Mouse (Mus musculus): ENCODE results near the gene E130308A19Rik. TPM values are rescaled to one million over a fixed set of nuclear protein-coding genes. Genes with fewer than 3 reads are reported as not detected.

E130308A19Rik gene
- polyA plus RNA-seq, 1 experiment from 2014 or later, result 13.0 TPM

GRCm38 (mm10) chr4:59794116-59794515 is 168.1 kb downstream of the E130308A19Rik start:
- Histone ChIP-seq H3K9ac (ENCODE audit: low read length) (no peak overlapping the region), H3K9me3 (replicated peaks; ENCODE audit: control insufficient read depth, low read length) (no peaks in the 10 kb centered on the region), H3K36me3 (ENCODE audit: control insufficient read depth, insufficient read depth, low read length) (no peaks in the 10 kb centered on the region), H3K27me3 (ENCODE audit: control insufficient read depth, insufficient read depth, low read length) (no peaks in the 10 kb centered on the region), H3K27ac (ENCODE audit: low read length) (no peak overlapping the region), H3K4me1 (ENCODE audit: control insufficient read depth, insufficient read depth, low read length) (no peaks in the 10 kb centered on the region), H3K4me2 (ENCODE audit: low read depth, low read length) (no peak overlapping the region), H3K4me3 (replicated peaks; ENCODE audit: low read length) (no peak overlapping the region)
- WGBS, result 79% methylated on average over 2 of the region's 2 CpGs
- ATAC-seq (ENCODE audit: insufficient read depth, low FRiP score), result no peak

- 70% methylated on average over 2 of the region's 2 CpGs for WGBS
- Histone ChIP-seq H3K9me3 (replicated peaks; ENCODE audit: control insufficient read depth, low read length) (no peaks in the 10 kb centered on the region), H3K27ac (ENCODE audit: low read length) (no peak overlapping the region), H3K27me3 (ENCODE audit: control insufficient read depth, insufficient read depth, low read length) (no peaks in the 10 kb centered on the region), H3K9ac (ENCODE audit: low read length) (no peak overlapping the region), H3K36me3 (ENCODE audit: control insufficient read depth, insufficient read depth, low read length) (no peaks in the 10 kb centered on the region), H3K4me3 (replicated peaks; ENCODE audit: low read length) (no peak overlapping the region), H3K4me2 (ENCODE audit: low read depth, low read length) (no peak overlapping the region), H3K4me1 (ENCODE audit: control insufficient read depth, insufficient read depth, low read length) (no peaks in the 10 kb centered on the region)
- no peak for ATAC-seq (ENCODE audit: insufficient read depth, low FRiP score)
These were observed 169.9 kb downstream of the E130308A19Rik start for GRCm38 (mm10) chr4:59795788-59796455.

GRCm38 (mm10) chr4:59800181-59800580 is 174.2 kb downstream of the E130308A19Rik start:
- no peak overlapping the region for H3K4me2 ChIP-seq (ENCODE audit: low read depth, low read length)
- no peaks in the 10 kb centered on the region for H3K9me3 ChIP-seq (replicated peaks; ENCODE audit: control insufficient read depth, low read length)
- no peak overlapping the region for H3K27ac ChIP-seq (ENCODE audit: low read length)
- H3K36me3 ChIP-seq (ENCODE audit: control insufficient read depth, insufficient read depth, low read length), result no peaks in the 10 kb centered on the region
- H3K9ac ChIP-seq (ENCODE audit: low read length), result no peak overlapping the region
- H3K4me3 ChIP-seq (replicated peaks; ENCODE audit: low read length), result no peak overlapping the region
- H3K27me3 ChIP-seq (ENCODE audit: control insufficient read depth, insufficient read depth, low read length), result no peaks in the 10 kb centered on the region
- ATAC-seq (ENCODE audit: insufficient read depth, low FRiP score), result no peak
- WGBS, result 86% methylated on average over 5 of the region's 5 CpGs
- no peaks in the 10 kb centered on the region for H3K4me1 ChIP-seq (ENCODE audit: control insufficient read depth, insufficient read depth, low read length)

- no peaks in the 10 kb centered on the region for H3K9me3 ChIP-seq (replicated peaks; ENCODE audit: control insufficient read depth, low read length)
- H3K4me1 ChIP-seq (ENCODE audit: control insufficient read depth, insufficient read depth, low read length), result no peaks in the 10 kb centered on the region
- H3K36me3 ChIP-seq (ENCODE audit: control insufficient read depth, insufficient read depth, low read length), result no peaks in the 10 kb centered on the region
- no peak within 1 kb of the TSS; the same call in 1 of the 2 replicates for H3K9ac ChIP-seq (ENCODE audit: low read length)
- H3K27ac ChIP-seq (ENCODE audit: low read length), result no peak within 1 kb of the TSS
- no peak within 1 kb of the TSS for H3K4me3 ChIP-seq (replicated peaks; ENCODE audit: low read length)
- no peak within 1 kb of the TSS for H3K4me2 ChIP-seq (ENCODE audit: low read depth, low read length)
- no peaks in the 10 kb centered on the region for H3K27me3 ChIP-seq (ENCODE audit: control insufficient read depth, insufficient read depth, low read length)
- no peak for ATAC-seq (ENCODE audit: insufficient read depth, low FRiP score)
These were observed 175.5 kb downstream of the E130308A19Rik start, which contains the start of gene Inip for GRCm38 (mm10) chr4:59801489-59801888. Inip (minus strand) TSS chr4:59801589.

- WGBS, result 84% methylated on average over 6 of the region's 6 CpGs
- Histone ChIP-seq H3K36me3 (ENCODE audit: control insufficient read depth, insufficient read depth, low read length) (no peaks in the 10 kb centered on the region), H3K27me3 (ENCODE audit: control insufficient read depth, insufficient read depth, low read length) (no peaks in the 10 kb centered on the region), H3K9ac (ENCODE audit: low read length) (no peak overlapping the region; the same call in 1 of the 2 replicates), H3K4me3 (replicated peaks; ENCODE audit: low read length) (no peak overlapping the region), H3K27ac (ENCODE audit: low read length) (no peak overlapping the region), H3K9me3 (replicated peaks; ENCODE audit: control insufficient read depth, low read length) (no peaks in the 10 kb centered on the region), H3K4me2 (ENCODE audit: low read depth, low read length) (no peak overlapping the region), H3K4me1 (ENCODE audit: control insufficient read depth, insufficient read depth, low read length) (0 out of 2 replicates have a peak, but pooled peaks cover 4% of the 10 kb centered on the region)
- ATAC-seq (ENCODE audit: insufficient read depth, low FRiP score), result no peak
These were observed 176.1 kb downstream of the E130308A19Rik start for GRCm38 (mm10) chr4:59802107-59802506.

GRCm38 (mm10) chr4:59802792-59803191 is 176.8 kb downstream of the E130308A19Rik start:
- Histone ChIP-seq H3K4me2 (ENCODE audit: low read depth, low read length) (no peak overlapping the region), H3K4me3 (replicated peaks; ENCODE audit: low read length) (no peak overlapping the region), H3K4me1 (ENCODE audit: control insufficient read depth, insufficient read depth, low read length) (0 out of 2 replicates have a peak, but pooled peaks cover 4% of the 10 kb centered on the region), H3K36me3 (ENCODE audit: control insufficient read depth, insufficient read depth, low read length) (no peaks in the 10 kb centered on the region), H3K9me3 (replicated peaks; ENCODE audit: control insufficient read depth, low read length) (no peaks in the 10 kb centered on the region), H3K27me3 (ENCODE audit: control insufficient read depth, insufficient read depth, low read length) (no peaks in the 10 kb centered on the region), H3K27ac (ENCODE audit: low read length) (no peak overlapping the region), H3K9ac (ENCODE audit: low read length) (no peak overlapping the region)
- no peak for ATAC-seq (ENCODE audit: insufficient read depth, low FRiP score)
- 71% methylated on average over 4 of the region's 4 CpGs for WGBS

GRCm38 (mm10) chr4:59803358-59803757 is 177.3 kb downstream of the E130308A19Rik start:
- no peaks in the 10 kb centered on the region for H3K27me3 ChIP-seq (ENCODE audit: control insufficient read depth, insufficient read depth, low read length)
- H3K9me3 ChIP-seq (replicated peaks; ENCODE audit: control insufficient read depth, low read length), result no peaks in the 10 kb centered on the region
- no peak overlapping the region for H3K4me3 ChIP-seq (replicated peaks; ENCODE audit: low read length)
- H3K9ac ChIP-seq (ENCODE audit: low read length), result no peak overlapping the region
- no peak for ATAC-seq (ENCODE audit: insufficient read depth, low FRiP score)
- 0 out of 2 replicates have a peak, but pooled peaks cover 4% of the 10 kb centered on the region for H3K4me1 ChIP-seq (ENCODE audit: control insufficient read depth, insufficient read depth, low read length)
- WGBS, result 74% methylated on average over 5 of the region's 5 CpGs
- H3K27ac ChIP-seq (ENCODE audit: low read length), result no peak overlapping the region
- no peaks in the 10 kb centered on the region for H3K36me3 ChIP-seq (ENCODE audit: control insufficient read depth, insufficient read depth, low read length)
- no peak overlapping the region for H3K4me2 ChIP-seq (ENCODE audit: low read depth, low read length)

GRCm38 (mm10) chr4:59804754-59805153 is 178.7 kb downstream of the E130308A19Rik start:
- H3K4me1 ChIP-seq (ENCODE audit: control insufficient read depth, insufficient read depth, low read length), result 0 out of 2 replicates have a peak, but pooled peaks cover 4% of the 10 kb centered on the region
- no peak for ATAC-seq (ENCODE audit: insufficient read depth, low FRiP score)
- WGBS, result 75% methylated on average over 1 of the region's 1 CpGs
- H3K4me2 ChIP-seq (ENCODE audit: low read depth, low read length), result peak overlapping the region; percentile 98
- no peak overlapping the region for H3K27ac ChIP-seq (ENCODE audit: low read length)
- H3K9me3 ChIP-seq (replicated peaks; ENCODE audit: control insufficient read depth, low read length), result no peaks in the 10 kb centered on the region
- H3K27me3 ChIP-seq (ENCODE audit: control insufficient read depth, insufficient read depth, low read length), result no peaks in the 10 kb centered on the region
- no peaks in the 10 kb centered on the region for H3K36me3 ChIP-seq (ENCODE audit: control insufficient read depth, insufficient read depth, low read length)
- peak overlapping the region; percentile 68 for H3K9ac ChIP-seq (ENCODE audit: low read length)
- H3K4me3 ChIP-seq (replicated peaks; ENCODE audit: low read length), result peak overlapping the region; percentile 75

GRCm38 (mm10) chr4:59805181-59805967 is 179.4 kb downstream of the E130308A19Rik start, which contains the start of gene Snx30:
Snx30 (plus strand) TSS chr4:59805840.
- WGBS, result 3% methylated on average over 39 of the region's 45 CpGs

More at GRCm38 (mm10) chr4:59805181-59805967, 179.4 kb downstream of the E130308A19Rik start, which contains the start of gene Snx30:
- Histone ChIP-seq H3K4me2 (ENCODE audit: low read depth, low read length) (peak within 1 kb of the TSS; percentile 98), H3K27me3 (ENCODE audit: control insufficient read depth, insufficient read depth, low read length) (no peaks in the 10 kb centered on the region), H3K9ac (ENCODE audit: low read length) (peak within 1 kb of the TSS; percentile 84), H3K9me3 (replicated peaks; ENCODE audit: control insufficient read depth, low read length) (no peaks in the 10 kb centered on the region), H3K27ac (ENCODE audit: low read length) (peak within 1 kb of the TSS; percentile 57), H3K4me1 (ENCODE audit: control insufficient read depth, insufficient read depth, low read length) (0 out of 2 replicates have a peak, but pooled peaks cover 4% of the 10 kb centered on the region), H3K36me3 (ENCODE audit: control insufficient read depth, insufficient read depth, low read length) (no peaks in the 10 kb centered on the region), H3K4me3 (replicated peaks; ENCODE audit: low read length) (peak within 1 kb of the TSS; percentile 75)
- ATAC-seq (ENCODE audit: insufficient read depth, low FRiP score), result peak; percentile 95

All from stomach, embryonic 16.5 days (tissue).